Mouse (Mus musculus): ENCODE measurements around the gene Stfa3.

DNA sequence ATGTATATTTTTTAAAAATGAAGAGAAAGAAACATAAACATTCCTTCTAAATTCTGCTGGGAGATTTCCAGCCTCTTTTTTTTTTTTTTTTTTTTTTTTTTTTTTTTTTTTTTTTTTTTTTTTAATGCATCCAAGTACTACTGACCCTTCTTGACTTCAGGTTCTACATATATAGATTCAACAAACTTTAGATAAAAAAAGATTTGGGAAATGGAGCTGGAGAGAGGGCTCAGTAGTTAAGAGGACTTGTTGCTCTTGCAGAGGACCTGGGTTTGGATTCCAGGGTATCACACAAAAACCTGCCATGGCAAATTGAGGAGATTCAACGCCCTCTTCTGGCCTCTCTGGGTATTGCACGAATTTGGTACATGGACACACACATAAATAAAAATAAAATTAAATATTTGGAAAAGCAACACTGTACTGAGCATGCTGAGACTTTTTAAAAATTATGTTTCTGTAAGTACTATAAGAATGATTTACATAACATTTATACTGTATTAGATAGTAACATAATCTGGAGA is 14.8 kb upstream of the Stfa3 start:
- TF ChIP-seq POLR2A (IDR thresholded peaks at IDR 0.05; ENCODE audit: insufficient read length, low read depth): no peak
- no peak for TF ChIP-seq REST (IDR thresholded peaks at IDR 0.05; ENCODE audit: insufficient read depth, insufficient read length)
- TF ChIP-seq SRF (IDR thresholded peaks at IDR 0.05; ENCODE audit: control insufficient read depth, insufficient read length, low read depth): no peak
- no peak for TF ChIP-seq MAX (IDR thresholded peaks at IDR 0.05; ENCODE audit: low read depth)
- TF ChIP-seq MYOD1 (IDR thresholded peaks at IDR 0.05; ENCODE audit: control insufficient read depth in 1 of 3, insufficient read length in 2 of 3, low read depth in 2 of 3): no peak
- TF ChIP-seq TCF12 (IDR thresholded peaks at IDR 0.05; ENCODE audit: insufficient read depth, poor library complexity, severe bottlenecking): no peak
- no peak for TF ChIP-seq POLR2AphosphoS2 (IDR thresholded peaks at IDR 0.05; ENCODE audit: insufficient read length, low read depth)
- TF ChIP-seq MYOG (IDR thresholded peaks at IDR 0.05; ENCODE audit: control insufficient read depth in 1 of 3, insufficient read depth in 1 of 3, insufficient read length in 2 of 3, low read depth in 2 of 3): no peak
- TF ChIP-seq E2F4 (IDR thresholded peaks at IDR 0.05; ENCODE audit: insufficient read depth): no peak
